Mouse (Mus musculus): ENCODE data around the gene Sbno1. TPM values are rescaled to one million over a fixed set of nuclear protein-coding genes. Genes with fewer than 3 reads are reported as not detected.
"Not testable (repeated sequence)": the region's sequence is repeated elsewhere in the genome, so short reads cannot be mapped to it uniquely, and the experiment has no call there.

Sbno1 gene
- 100 to 1,000 TPM; 133 to 135 TPM for total RNA-seq (2021)
- long read RNA-seq, experiment 1, full-length matches to known transcripts: 5 of 25 reads
- long read RNA-seq, experiment 1, partial matches to known transcripts: 10 of 25 reads
- long read RNA-seq, experiment 1, other reads (novel, unspliced or antisense): 10 of 25 reads
- long read RNA-seq, experiment 2, full-length matches to known transcripts: 13 of 35 reads
- long read RNA-seq, experiment 2, partial matches to known transcripts: 6 of 35 reads
- long read RNA-seq, experiment 2, other reads (novel, unspliced or antisense): 16 of 35 reads

DNA sequence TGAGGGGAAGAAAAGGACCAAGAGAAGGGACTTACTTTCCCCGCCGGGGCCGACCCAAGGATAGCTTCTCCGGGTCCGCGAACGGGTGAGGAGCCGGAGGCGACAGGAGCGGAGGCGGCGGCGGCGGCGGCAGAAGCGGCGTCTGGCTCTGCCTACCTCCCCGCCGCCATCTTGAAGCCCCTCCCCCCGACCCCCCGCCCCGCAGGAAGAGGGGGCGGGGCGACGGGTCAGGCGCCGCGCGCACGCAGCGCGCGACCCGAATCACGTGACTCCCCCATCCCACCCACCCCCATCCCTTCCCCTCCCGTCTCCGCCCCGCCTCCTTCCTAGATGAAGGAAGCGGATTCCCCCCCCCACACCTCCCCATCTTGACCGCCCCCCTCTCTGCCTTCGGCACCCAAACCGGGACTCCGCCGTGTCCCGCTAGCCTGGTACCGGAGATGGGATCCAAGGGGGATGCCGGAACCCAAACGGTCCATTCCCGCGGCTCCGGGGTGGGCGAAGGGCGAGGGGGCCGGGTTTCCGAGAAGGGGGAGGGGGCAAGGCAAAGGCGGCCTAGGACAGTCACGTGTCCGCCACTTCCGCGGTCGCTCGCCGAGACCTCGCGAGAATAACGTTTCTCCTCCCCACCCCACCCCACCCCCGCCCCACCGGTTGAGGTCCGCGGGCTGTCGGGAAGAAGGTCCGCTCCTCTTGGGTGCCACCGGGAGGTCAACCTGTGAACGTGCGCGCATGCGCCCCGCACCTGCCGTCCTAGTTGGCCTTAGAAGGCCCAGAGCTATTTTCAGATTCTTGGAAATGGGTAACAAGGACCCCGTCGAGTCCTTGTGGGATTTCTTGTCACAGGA, at the start of gene Sbno1:
Gene Sbno1 (minus strand): TSS at position 590 of the 848 bp plus-strand sequence.
- peak; percentile 92 for DNase-seq (ENCODE audit: low spot score in 2 of 2)

- DNase-seq (ENCODE audit: low spot score in 2 of 2): no peak
These were observed 44.9 kb upstream of the Sbno1 start for GRCm38 (mm10) chr5:124470591-124471171.

DNA sequence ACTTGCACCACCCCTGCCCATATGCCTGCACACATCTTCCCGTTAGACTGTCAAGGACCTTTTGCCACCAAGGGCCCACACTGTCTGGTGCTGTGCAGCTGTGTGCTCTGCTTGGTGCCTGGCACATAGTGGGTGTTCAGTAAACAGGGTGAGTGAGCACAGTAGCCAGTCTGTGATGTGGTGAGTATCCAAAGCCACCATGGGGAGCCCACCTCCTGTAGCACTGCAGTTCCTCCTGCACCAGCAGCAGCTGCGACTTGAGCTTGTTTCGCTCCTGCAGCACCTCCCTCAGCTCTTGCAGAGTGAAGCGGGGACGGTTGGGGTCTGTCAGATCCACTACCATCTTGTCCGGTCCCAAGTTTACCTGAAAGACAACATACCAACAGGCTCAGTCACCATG, 43.7 kb upstream of the Sbno1 start:
- DNase-seq (ENCODE audit: low spot score in 2 of 2): no peak

DNA sequence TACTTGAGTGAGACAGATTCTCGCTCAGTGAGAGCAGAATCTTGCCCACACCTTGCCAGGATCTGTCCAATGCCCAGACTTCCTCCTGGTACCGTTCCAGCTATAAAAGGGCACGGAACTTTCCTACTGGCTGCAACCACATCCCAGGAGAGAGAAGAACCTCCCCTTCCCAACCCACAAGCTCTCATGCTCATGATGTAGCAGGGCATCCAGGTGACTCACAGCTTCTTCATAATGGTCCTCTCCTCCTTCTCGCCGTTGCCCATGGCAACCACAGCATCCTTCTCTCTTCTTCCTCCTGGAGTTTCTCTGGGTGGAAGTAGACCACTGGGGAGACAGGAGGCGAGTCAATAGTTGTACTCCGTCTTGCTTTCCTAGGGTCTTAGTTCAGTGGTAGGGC, 42.6 kb upstream of the Sbno1 start:
- DNase-seq (ENCODE audit: low spot score in 2 of 2): no peak

DNA sequence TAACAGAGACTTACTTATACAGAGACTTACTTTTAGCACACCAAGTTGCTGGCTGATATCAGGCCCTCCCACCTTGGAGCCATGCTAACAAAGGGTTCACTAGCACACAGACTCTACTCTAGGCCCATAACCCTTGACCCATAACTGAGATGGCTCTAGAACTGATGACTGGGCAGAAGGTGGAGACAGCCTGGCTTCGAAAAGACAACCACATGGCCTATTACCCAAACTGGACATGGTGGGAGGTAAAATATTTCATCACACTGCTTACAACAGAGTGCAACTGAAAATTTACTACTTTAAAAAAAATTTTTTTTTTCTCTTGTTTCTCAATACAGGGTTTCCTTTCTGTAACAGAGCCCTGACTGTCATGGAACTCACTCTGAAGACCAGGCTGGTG, 42.0 kb upstream of the Sbno1 start:
- no peak for DNase-seq (ENCODE audit: low spot score in 2 of 2)

- no peak for DNase-seq (ENCODE audit: low spot score in 2 of 2)
These were observed 39.1 kb upstream of the Sbno1 start for GRCm38 (mm10) chr5:124464905-124465304.

GRCm38 (mm10) chr5:124463462-124463861, 37.7 kb upstream of the Sbno1 start:
- no peak for DNase-seq (ENCODE audit: low spot score in 2 of 2)

- no peak for DNase-seq (ENCODE audit: low spot score in 2 of 2)
These were observed 36.7 kb upstream of the Sbno1 start for GRCm38 (mm10) chr5:124462297-124463025.

DNA sequence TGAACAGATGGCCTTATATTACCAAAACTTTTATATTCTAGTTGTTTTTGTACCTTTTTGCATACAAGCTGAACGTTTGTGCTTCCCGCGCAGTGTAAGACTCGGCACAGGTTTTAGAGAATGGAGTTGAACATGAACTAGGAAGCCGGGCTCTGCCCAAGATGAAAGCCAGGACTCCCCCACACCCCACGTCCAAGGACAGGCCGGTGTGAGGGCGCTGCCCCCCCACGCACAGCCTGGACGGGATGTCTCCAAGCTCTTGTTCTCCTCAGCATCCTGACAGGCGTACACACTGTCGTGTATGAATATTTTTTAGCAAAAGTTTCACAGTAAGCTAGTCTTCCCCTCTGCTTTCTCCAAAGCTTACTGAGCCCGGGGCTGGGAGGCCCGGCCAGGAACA, 35.1 kb upstream of the Sbno1 start:
- DNase-seq (ENCODE audit: low spot score in 2 of 2): not testable (repeated sequence)

DNA sequence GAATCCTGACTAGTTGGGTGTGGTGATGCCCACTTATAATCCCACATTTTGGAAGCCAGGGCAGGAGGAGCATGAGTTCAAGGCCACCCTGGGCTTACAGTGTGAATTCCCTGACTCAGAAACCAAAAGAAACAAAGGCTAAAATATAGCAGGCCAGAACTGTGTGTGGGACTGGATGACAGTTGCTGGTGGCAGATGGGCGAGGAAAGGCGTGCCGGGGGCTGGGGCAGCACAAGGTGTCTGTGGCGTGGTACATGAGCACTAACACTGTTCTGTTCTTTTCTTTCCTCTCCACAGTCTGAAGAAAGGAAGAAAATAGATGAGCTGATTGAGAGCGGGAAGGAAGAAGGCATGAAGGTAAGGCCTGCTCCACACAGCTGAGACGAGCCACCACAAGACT, 31.0 kb upstream of the Sbno1 start:
- no peak for DNase-seq (ENCODE audit: low spot score in 2 of 2)

GRCm38 (mm10) chr5:124454082-124454419, 28.2 kb upstream of the Sbno1 start:
- DNase-seq (ENCODE audit: low spot score in 2 of 2): no peak

DNA sequence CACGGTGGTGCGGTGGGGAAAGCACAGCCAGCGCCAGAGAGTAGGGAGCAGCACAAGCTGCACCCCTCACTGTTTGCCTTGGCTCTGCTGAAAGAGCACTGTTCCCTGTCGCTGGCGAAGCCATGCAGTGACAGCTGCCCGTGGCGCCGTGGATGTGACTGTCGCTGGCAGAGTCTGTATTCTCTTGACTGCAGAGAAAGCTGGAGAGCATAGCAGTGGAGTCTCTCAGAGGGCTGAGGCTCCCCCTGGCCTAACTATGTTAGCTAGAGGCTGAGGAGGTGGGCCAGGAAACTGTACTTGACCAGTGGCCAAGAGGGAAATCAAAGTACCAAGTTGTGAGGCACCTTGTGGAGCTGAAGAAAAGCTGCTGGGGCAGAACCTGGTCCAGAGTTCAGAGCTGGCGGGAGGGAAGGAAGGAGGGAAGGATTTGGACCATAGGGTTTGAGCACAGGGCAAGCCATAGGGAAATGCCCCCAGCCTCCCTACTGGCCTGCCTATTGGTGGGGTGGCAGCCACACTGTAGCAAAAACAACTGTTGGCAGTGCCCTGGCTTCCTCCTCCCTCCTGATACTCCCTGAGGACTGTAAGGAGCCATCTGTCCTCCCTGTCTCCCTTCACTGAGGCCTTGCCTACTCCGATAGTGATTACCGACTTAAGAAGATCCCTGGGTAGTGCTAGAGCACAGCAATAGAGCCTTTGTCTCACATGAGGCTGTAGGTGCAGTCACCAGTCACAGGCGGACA, 27.7 kb upstream of the Sbno1 start:
- DNase-seq (ENCODE audit: low spot score in 2 of 2): peak; percentile 71 to 86

GRCm38 (mm10) chr5:124452494-124453228, 26.9 kb upstream of the Sbno1 start:
- peak; percentile 58 to 62 for DNase-seq (ENCODE audit: low spot score in 2 of 2)

GRCm38 (mm10) chr5:124450641-124451340, 25.0 kb upstream of the Sbno1 start:
- no peak for DNase-seq (ENCODE audit: low spot score in 2 of 2)

- DNase-seq (ENCODE audit: low spot score in 2 of 2): no peak
These were observed 24.2 kb upstream of the Sbno1 start for GRCm38 (mm10) chr5:124450051-124450450.

DNA sequence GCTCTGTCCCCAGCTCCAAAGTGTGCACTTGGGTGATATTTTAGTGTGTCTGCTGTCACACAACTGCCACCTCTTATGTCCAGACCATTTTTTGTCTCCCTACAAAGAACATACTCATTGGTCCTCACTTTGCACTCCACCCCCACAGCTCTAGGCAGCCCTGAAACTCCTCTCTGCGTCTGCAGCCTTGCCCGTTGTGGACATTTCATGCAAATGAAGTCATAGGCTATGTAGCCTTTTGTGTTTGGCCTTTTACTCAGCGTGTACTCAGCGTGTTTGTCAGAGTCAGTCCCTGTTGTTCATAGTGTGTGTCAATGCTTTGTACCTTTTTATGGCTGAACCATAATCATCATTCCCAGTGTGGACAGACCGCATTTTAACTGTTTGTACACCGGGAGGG, 23.7 kb upstream of the Sbno1 start:
- DNase-seq (ENCODE audit: low spot score in 2 of 2): no peak

GRCm38 (mm10) chr5:124446301-124446881, 20.6 kb upstream of the Sbno1 start:
- DNase-seq (ENCODE audit: low spot score in 2 of 2): no peak

GRCm38 (mm10) chr5:124445621-124446293, 20.0 kb upstream of the Sbno1 start:
- peak in 1 of 2 experiments; percentile 40 for DNase-seq (ENCODE audit: low spot score in 2 of 2)

Measured in layer of hippocampus, postnatal 14 days (tissue).